Mouse (Mus musculus): ENCODE results near the gene Snx14. TPM values are rescaled to one million over a fixed set of nuclear protein-coding genes. Genes with fewer than 3 reads are reported as not detected.

Snx14 gene
- polyA plus RNA-seq, 1 experiment from 2014 or later = 20.3 TPM

DNA sequence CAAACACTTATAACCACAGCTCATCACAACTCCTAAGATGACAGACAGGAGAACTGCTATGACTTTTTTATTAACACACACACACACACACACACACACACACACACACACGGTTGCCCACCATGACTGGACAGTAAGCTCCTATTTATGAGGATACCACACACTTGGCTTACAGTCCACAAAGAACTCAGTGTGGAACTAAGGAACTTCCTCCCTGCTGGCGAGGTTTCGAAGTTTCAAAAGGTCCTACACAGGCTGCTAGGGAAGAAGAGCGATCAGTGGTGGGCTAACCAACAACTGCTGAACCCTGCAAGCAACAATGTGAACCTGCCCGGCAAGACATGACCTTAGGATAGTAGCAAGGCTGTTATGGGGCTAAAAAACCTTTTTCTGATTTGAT lies 61.3 kb downstream of the Snx14 start:
- Histone ChIP-seq H3K27me3 (ENCODE audit: poor library complexity, severe bottlenecking) (no peaks in the 10 kb centered on the region), H3K36me3 (replicated peaks) (peaks cover 21% of the 10 kb centered on the region), H3K9me3 (no peaks in the 10 kb centered on the region), H3K27ac (no peak overlapping the region), H3K4me1 (no peaks in the 10 kb centered on the region), H3K4me3 (no peak overlapping the region)
- DNase-seq (ENCODE audit: extremely low spot score, low spot score) = no peak
- 81% methylated on average over 5 of the region's 5 CpGs for WGBS

DNA sequence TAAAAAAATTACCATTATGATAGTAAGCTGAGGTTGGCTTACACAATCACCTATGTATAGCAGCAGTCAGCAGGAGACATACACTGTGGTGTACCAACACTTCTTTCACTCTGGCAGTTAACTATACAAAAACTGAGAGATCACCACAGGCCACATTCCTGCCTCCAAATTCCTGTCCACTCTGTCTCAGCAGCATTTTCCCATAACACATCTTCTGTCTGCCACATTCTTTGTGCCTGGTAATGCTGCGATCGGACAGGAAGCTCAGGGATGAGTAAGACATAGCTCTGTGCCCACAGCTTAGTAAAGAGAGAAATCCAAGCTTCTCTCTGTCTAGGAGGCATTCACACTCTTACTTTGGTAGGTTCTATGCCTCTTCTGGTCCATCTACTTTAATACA lies 65.8 kb downstream of the Snx14 start:
- no peak for DNase-seq (ENCODE audit: extremely low spot score, low spot score)
- WGBS = 85% methylated on average over 2 of the region's 2 CpGs
- no peaks in the 10 kb centered on the region for H3K27me3 ChIP-seq (ENCODE audit: poor library complexity, severe bottlenecking)

DNA sequence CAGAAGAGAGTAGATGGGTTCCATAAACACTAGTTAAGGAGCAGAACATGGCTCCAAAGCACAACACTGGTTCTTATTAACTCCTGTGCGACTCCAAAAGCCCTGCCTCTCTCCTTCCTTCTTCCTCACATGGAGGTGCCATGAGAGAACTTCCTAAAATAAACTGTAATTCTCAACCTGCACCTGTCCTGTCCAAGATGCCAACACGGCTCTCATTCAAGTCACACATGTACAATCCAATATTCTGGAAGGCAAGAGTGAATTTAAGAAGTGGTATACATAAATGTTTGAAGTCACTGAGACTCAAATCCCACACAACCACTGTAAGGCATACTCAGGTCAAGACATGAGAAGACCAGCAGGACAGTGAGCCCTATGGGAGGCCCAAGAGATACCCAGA lies 67.6 kb downstream of the Snx14 start:
- Histone ChIP-seq H3K27me3 (ENCODE audit: poor library complexity, severe bottlenecking) (no peaks in the 10 kb centered on the region), H3K4me3 (no peak overlapping the region), H3K4me1 (no peaks in the 10 kb centered on the region), H3K9me3 (no peaks in the 10 kb centered on the region), H3K36me3 (replicated peaks) (peaks cover 3% of the 10 kb centered on the region; the same call in 1 of the 2 replicates), H3K27ac (no peak overlapping the region)
- 79% methylated on average over 2 of the region's 2 CpGs for WGBS
- no peak for DNase-seq (ENCODE audit: extremely low spot score, low spot score)

More for the DNA sequence above, 65.8 kb downstream of the Snx14 start:
- Histone ChIP-seq H3K36me3 (replicated peaks) (peaks cover 3% of the 10 kb centered on the region; the same call in 1 of the 2 replicates), H3K9me3 (no peaks in the 10 kb centered on the region), H3K4me3 (no peak overlapping the region), H3K27ac (no peak overlapping the region), H3K4me1 (no peaks in the 10 kb centered on the region)

DNA sequence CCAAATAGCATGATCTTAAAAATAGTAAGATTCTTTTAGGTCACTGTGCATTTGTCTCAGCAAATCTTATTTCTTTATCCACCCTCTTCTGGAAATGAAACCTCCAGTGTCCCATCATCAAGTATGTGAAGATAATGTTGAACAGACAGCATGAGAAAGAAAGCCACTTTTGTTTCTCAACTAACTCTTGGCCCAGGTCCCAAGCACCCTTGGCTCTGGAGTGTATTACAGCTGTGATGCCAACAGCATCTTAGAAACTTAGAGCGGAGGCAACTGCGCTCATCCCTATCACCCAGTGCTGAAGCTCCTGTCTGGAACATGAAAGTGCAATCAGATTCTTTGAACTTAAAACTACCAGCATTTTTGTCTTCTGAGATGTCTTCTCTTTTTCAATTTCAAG lies 69.1 kb downstream of the Snx14 start:
- Histone ChIP-seq H3K4me1 (no peaks in the 10 kb centered on the region), H3K27me3 (ENCODE audit: poor library complexity, severe bottlenecking) (no peaks in the 10 kb centered on the region), H3K27ac (no peak overlapping the region), H3K36me3 (replicated peaks) (peaks cover 1% of the 10 kb centered on the region; the same call in 1 of the 2 replicates), H3K4me3 (no peak overlapping the region), H3K9me3 (no peaks in the 10 kb centered on the region)
- 95% methylated on average over 2 of the region's 2 CpGs for WGBS
- DNase-seq (ENCODE audit: extremely low spot score, low spot score) = no peak

DNA sequence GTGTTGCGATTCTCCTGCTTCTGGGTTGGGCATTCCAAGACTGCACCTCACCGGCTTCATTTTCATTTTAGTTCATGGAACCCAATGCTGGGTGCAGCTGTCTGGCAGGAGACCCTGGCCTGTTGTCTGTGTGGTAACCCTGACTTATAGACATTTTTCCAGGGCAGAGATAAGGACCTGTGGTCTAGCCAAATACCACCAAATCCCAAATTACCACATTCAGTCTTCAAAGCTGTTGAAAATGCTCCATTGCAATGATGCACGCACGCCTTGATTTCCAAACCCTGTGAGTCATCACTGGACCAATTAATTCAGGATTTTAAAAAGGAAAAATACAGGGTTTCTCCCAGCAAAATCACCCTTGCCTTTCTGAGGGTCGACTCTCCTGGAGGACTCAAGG lies 70.3 kb downstream of the Snx14 start:
- Histone ChIP-seq H3K27ac (no peak overlapping the region), H3K36me3 (replicated peaks) (no peaks in the 10 kb centered on the region)
- WGBS = 95% methylated on average over 5 of the region's 5 CpGs

DNA sequence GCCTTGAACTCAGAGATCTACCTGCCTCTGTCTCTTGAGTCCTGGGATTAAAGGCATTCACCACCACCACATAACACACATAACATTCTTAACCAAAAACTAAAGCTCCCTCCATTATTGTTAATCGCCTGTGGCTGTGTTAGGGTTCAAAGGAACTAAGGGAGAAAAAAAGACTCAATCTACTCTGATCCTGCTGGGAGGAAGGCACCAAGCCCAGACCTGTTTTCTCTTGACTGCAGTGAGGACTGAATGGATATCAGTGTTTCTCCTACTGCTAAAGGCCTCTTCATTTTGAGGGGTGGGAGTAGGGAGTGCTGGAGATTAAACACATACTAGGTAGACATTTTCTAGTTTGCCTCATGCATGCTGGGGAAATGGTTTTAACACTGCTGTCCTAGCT lies 71.0 kb downstream of the Snx14 start:
- DNase-seq (ENCODE audit: extremely low spot score, low spot score) = no peak
- Histone ChIP-seq H3K27ac (no peak overlapping the region), H3K4me3 (no peak overlapping the region), H3K36me3 (replicated peaks) (no peaks in the 10 kb centered on the region), H3K9me3 (no peaks in the 10 kb centered on the region), H3K27me3 (ENCODE audit: poor library complexity, severe bottlenecking) (no peaks in the 10 kb centered on the region), H3K4me1 (peaks cover 2% of the 10 kb centered on the region)
- 54% methylated on average over 1 of the region's 1 CpGs for whole genome bisulfite sequencing

More for the DNA sequence above, 70.3 kb downstream of the Snx14 start:
- DNase-seq (ENCODE audit: extremely low spot score, low spot score) = no peak
- Histone ChIP-seq H3K27me3 (ENCODE audit: poor library complexity, severe bottlenecking) (no peaks in the 10 kb centered on the region), H3K4me1 (no peaks in the 10 kb centered on the region), H3K9me3 (no peaks in the 10 kb centered on the region), H3K4me3 (no peak overlapping the region)

DNA sequence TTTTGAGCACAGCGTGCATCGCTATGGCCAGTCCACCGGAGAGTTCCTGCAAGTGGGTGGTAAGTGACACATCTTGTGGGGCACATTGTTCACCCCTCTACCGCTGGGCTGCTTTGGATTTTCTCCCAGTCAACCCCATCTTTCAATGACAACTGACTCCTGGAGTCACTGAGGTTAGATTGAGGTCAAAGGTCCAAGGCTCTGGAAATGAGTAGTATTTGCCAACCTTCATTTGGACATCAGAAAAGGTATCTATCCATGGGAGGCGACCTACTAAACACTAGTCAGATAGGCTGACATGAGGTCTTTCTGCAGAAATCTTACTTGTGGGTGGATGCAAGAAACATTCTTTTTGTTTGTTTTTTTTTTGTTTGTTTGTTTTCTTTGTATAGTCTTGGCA lies 71.4 kb downstream of the Snx14 start:
- Histone ChIP-seq H3K36me3 (replicated peaks) (no peaks in the 10 kb centered on the region), H3K4me1 (peaks cover 6% of the 10 kb centered on the region), H3K4me3 (no peak overlapping the region), H3K9me3 (no peaks in the 10 kb centered on the region), H3K27me3 (ENCODE audit: poor library complexity, severe bottlenecking) (no peaks in the 10 kb centered on the region), H3K27ac (no peak overlapping the region)
- DNase-seq (ENCODE audit: extremely low spot score, low spot score) = no peak
- 85% methylated on average over 5 of the region's 5 CpGs for WGBS

DNA sequence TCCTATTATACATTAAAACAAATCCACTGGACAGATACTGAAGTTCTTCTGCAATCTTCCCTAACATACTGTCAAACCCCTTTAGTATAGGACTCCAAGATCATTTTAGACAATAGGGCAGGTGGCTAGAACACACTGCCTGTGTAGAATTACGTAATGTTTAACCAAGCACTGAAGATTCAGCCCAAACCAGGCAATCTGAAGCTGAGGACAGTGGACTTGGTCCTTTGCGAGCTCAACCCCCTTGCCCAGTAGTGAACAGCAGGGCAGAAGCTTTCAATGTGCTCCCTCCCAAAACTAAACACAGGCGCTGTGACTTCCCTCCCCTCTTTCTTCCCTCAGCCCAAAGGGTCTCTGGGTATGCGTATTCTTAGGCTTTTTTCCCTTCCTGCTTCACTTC lies 71.9 kb downstream of the Snx14 start:
- no peak for DNase-seq (ENCODE audit: extremely low spot score, low spot score)
- H3K4me1 ChIP-seq = peaks cover 11% of the 10 kb centered on the region
- 91% methylated on average over 4 of the region's 4 CpGs for WGBS
- no peaks in the 10 kb centered on the region for H3K9me3 ChIP-seq
- H3K27ac ChIP-seq = no peak overlapping the region
- H3K36me3 ChIP-seq (replicated peaks) = no peaks in the 10 kb centered on the region
- H3K27me3 ChIP-seq (ENCODE audit: poor library complexity, severe bottlenecking) = no peaks in the 10 kb centered on the region
- no peak overlapping the region for H3K4me3 ChIP-seq

DNA sequence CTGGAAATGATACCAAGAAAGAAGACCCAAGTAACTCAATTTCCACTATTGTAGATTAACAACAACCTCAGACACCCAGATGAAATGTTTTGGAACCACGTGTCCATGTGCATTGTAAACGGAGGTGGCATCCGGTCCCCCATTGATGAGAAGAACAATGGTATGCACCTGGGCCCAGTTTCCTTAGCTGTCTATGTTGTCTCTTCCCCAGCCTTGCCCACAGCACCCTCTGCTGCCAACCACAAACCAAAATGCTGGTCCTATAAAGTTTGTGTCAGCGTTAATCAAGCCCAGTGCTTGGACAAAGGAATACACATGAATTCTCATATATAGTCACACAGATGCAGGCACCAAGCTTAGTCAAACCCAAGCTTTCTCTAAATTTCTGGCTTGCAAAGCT lies 72.5 kb downstream of the Snx14 start:
- no peak for DNase-seq (ENCODE audit: extremely low spot score, low spot score)
- 84% methylated on average over 4 of the region's 4 CpGs for WGBS
- H3K27ac ChIP-seq = no peak overlapping the region

DNA sequence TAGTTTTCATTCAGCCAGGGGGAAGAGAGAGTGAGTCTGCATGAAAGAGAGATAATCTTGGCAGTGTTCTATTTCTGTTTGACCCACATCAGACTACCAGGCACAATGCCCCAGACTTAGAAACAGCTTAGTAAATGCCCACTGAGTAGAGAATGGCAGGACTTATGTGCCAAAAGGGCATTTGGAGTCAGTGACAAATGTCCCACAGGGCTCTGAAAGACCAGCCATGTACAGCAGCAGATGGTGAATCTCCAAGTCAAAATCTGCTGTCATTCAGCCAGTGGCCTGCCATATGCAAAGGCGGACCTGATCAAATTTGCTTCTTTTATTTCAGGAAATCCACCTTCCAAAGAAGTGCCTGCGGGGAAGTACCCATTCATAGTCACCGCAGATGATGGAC lies 75.7 kb downstream of the Snx14 start:
- Histone ChIP-seq H3K4me3 (no peak overlapping the region), H3K4me1 (peaks cover 19% of the 10 kb centered on the region), H3K27ac (no peak overlapping the region), H3K36me3 (replicated peaks) (no peaks in the 10 kb centered on the region), H3K27me3 (ENCODE audit: poor library complexity, severe bottlenecking) (no peaks in the 10 kb centered on the region), H3K9me3 (no peaks in the 10 kb centered on the region)
- DNase-seq (ENCODE audit: extremely low spot score, low spot score) = no peak
- 91% methylated on average over 3 of the region's 3 CpGs for WGBS

More for the DNA sequence above, 72.5 kb downstream of the Snx14 start:
- Histone ChIP-seq H3K27me3 (ENCODE audit: poor library complexity, severe bottlenecking) (no peaks in the 10 kb centered on the region), H3K9me3 (no peaks in the 10 kb centered on the region), H3K36me3 (replicated peaks) (no peaks in the 10 kb centered on the region), H3K4me1 (peaks cover 16% of the 10 kb centered on the region), H3K4me3 (no peak overlapping the region)

DNA sequence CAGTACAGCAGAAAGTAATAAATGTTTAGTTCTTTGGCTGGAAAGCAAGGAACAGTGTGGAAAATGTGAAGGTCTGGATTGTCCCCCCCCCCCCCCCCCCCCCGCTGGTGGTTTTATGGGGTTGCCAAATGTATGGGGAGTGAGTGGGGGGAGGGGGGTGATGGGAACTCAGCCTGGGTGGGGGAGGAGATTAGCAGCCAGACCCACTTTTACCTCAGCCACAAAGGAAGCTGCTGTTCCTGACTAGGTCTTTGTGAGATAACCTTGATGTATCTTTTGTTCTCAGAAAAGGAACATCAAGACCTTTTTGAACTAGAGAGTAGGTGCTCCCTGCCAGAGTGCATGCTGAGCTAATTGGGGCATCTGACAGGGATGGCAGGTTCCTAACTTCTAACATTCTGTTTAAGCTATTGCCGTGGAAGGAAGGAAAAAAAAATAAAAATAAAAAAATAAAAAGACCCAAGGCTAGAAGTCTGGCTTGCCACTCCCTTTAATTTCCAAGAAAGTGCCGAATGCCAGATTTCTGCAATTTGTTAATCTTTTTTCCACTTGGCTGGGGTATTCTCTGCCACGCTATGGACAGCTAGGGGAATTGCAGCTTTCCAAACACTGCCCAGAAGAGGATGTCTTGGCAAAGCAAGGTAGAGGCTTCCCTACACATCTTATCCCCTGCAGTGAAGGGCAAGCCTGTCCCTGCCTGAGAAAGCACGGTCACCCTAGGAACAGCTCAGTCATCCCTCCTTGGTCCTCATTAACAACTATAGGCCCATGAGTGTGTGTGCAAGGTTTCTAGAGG lies 76.5 kb downstream of the Snx14 start:
- 0 out of 2 replicates have a peak overlapping the region, but pooled peaks have one; percentile 20 for H3K27ac ChIP-seq
- no peaks in the 10 kb centered on the region for H3K27me3 ChIP-seq (ENCODE audit: poor library complexity, severe bottlenecking)
- no peaks in the 10 kb centered on the region for H3K36me3 ChIP-seq (replicated peaks)
- no peak overlapping the region for H3K4me3 ChIP-seq
- peaks cover 19% of the 10 kb centered on the region for H3K4me1 ChIP-seq
- 36% methylated on average over 5 of the region's 5 CpGs for WGBS
- no peaks in the 10 kb centered on the region for H3K9me3 ChIP-seq
- DNase-seq (ENCODE audit: extremely low spot score, low spot score) = no peak

DNA sequence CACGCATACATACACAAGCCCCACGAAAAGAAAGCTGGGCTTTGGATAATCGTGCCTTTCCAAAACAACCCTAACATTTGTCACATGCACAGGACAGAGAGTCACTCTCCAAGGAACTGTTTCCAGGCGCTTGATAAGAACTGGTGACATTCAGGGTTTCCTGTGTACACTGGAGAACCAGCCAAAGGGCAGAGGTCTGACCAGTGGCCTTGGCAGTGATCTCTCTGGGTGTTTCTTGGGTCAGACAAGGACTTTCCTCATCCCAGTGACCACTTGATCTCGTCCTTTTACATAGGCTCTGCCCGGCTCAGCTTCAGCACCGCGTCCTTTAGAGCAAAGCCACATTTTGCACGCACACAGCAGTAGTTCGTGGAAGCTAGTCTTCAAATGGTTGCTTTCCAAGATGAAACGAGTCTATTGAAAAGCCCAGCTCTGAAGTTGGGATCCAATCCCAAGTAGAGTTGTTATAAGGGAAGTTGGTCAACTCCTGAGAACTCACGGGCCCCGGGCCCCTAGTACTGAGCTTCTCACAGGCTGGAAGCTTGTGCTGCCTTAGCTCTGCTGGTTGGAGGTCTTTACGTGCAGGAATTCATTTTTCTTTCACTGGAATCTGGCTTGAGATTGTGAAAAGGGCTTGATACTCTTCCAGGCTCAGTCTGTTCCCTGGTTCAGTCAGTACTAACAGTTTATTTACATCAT lies 77.4 kb downstream of the Snx14 start:
- 80% methylated on average over 14 of the region's 14 CpGs for WGBS
- Histone ChIP-seq H3K36me3 (replicated peaks) (no peaks in the 10 kb centered on the region), H3K4me1 (peaks cover 19% of the 10 kb centered on the region), H3K27me3 (ENCODE audit: poor library complexity, severe bottlenecking) (no peaks in the 10 kb centered on the region), H3K4me3 (no peak overlapping the region), H3K27ac (no peak overlapping the region), H3K9me3 (no peaks in the 10 kb centered on the region)
- DNase-seq (ENCODE audit: extremely low spot score, low spot score) = no peak

DNA sequence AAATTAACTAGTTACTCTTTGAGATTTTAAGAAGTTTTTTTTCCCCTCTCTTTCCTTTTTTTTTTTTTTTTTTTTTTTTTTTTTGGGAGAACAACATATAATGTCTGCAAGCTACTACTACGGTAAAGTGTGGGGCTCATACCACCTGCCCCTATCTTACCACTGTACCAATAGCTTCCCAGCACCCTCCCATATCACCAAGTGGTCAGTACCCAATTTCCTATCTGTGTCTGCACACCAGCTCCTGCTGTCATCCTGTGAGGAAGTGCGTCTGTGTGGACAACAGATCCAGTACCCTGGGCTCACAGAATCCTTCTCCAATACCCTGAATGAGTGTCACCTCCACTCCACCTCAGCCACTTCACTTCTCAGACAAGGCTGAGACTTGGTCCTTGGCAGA lies 79.6 kb downstream of the Snx14 start:
- Histone ChIP-seq H3K4me1 (peaks cover 19% of the 10 kb centered on the region), H3K9me3 (no peaks in the 10 kb centered on the region), H3K27ac (no peak overlapping the region), H3K4me3 (no peak overlapping the region), H3K27me3 (ENCODE audit: poor library complexity, severe bottlenecking) (no peaks in the 10 kb centered on the region), H3K36me3 (replicated peaks) (no peaks in the 10 kb centered on the region)
- DNase-seq (ENCODE audit: extremely low spot score, low spot score) = no peak
- 86% methylated on average over 2 of the region's 2 CpGs for WGBS

All from forebrain, embryonic 10.5 days (tissue).